Mouse (Mus musculus) naive thymus-derived CD4-positive, alpha-beta T cell, adult 2 months (primary cell): ENCODE data around the gene Gm4881.

Experiments used
- DNase-seq: peaks from one replicate; pipeline ENCODE4 v3.0.0-alpha.2; 2011; ENCODE audit warnings: low read depth

Gene Gm4881

DNA sequence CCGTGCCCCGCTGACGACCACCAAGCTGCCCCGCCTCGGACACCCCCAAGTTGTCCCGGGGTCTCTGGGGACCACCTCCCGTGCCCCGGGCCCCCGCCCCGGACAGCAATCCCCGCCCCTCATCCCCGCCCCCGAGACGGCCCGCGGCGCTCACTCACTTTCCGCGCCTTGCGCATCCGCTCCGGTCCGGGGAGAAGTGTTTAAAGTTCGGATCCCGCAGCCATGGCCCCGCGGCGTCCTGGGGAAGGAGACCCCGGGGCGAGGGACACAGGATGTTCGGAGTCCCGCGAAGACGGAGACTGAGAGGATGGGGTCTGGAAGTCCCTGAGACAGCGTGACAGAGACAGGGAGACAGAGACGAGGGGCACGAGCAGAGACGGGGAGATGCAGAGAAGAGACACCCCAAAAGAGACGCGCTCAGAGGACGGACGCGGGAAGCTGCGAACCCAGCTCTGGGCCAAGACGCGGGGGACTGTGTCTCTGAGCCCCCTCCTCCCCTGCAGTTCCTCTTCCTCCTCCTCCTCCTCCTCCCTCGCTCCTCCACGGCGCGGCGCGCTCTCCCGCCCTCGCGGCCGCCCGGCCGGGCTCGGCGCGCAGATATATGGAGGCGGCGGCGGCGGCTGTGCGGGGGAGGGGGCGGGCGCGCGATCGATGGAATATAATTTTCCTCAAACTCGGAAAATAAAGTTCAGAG lies at the start of gene Gm4881:
Gene Gm4881 (minus strand): TSS at position 238 of the 694 bp plus-strand sequence.
- DNase-seq: peak; percentile 55

DNA sequence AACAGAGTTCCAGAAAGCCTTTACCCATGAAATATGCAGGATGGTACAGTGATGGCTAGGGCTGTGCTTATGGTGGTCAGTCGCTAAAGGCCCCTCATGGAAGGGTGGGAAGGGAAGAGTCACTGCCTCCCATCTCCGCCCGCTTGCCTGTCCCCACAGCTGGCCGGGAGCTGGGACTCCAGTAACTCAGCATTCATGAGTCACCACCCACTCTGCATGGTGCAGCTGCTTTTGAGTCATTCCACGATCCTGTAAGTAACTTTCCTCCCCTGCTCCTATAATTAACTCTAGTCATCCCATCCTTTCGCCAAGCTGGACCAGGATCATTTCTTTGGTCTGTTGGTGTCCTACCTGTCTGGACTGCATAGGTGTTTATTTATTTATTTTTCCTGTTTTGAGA lies 48.8 kb upstream of the Gm4881 start:
- DNase-seq: no peak

DNA sequence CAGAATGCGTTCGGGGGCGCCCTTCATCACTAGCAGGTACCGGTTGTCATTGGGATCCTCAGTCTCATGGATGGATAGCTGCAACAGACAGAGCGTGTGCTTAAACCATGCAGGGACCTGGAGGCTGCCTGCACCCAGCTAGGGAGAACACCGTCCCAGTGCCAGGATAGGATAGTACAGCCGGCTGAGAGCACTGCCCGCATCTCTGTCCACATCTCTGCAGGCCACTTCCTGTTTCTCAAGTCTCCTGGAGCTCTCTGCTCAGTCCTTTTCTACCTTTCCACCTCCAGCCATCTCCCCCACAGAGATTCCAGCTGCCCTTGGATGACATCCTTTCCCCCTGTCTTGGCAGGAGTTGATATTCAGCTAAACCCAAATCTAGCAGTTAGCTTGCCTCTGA lies 46.2 kb upstream of the Gm4881 start:
- no peak for DNase-seq

DNA sequence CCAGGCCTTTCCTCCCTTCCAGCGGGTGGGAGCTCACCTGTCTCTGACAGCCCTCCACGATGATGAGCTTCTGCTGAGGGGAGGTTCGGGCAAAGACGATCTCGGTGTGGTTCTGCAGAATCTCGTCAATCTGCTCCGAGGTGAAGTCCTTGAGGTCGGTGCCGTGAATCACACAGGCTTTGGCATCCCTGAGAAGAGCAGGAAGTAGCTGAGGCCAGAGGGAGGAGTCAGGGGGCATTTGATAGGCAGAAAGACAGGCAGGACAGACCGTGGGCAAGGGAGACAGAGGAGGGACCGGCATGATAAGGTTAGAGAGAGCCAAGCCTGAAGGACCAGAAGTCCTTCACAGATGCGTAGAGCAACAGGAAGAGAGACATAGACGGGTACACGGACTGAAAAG lies 43.6 kb upstream of the Gm4881 start:
- DNase-seq: no peak

DNA sequence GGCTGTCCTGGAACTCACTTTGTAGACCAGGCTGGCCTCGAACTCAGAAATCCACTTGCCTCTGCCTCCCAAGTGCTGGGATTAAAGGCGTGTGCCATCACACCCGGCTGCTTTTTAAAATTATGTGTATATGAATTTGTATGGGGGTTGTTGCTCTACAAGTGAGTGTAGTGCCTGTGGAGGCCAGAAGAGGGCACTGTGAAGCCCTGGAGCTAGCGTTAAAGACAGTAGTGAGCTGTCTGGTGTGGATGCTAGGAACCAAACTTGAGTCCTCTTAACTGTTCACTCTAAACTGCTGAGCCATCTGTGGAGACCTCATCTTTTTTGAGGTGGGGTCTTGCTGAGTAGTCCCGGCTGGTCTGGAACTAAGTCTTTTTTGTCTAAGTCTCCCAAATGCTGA lies 41.5 kb upstream of the Gm4881 start:
- no peak for DNase-seq

DNA sequence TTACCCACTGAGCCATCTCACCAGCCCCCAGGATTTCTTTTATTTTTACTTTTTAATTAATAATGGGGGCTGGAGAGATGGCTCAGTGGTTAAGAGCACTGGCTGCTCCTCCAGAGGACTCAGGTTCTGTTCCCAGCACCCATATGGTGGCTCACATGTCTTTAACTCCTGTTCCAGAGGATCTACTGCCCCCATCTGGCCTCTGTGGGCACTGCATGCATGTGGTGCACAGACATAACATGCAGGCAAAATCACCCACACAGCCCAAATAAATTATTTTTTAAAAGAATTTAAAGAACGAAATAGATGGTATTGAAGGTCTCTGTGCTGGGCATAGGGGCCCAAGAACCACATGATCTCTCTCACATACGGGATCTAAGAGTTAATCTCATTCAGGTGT lies 40.0 kb upstream of the Gm4881 start:
- no peak for DNase-seq

DNA sequence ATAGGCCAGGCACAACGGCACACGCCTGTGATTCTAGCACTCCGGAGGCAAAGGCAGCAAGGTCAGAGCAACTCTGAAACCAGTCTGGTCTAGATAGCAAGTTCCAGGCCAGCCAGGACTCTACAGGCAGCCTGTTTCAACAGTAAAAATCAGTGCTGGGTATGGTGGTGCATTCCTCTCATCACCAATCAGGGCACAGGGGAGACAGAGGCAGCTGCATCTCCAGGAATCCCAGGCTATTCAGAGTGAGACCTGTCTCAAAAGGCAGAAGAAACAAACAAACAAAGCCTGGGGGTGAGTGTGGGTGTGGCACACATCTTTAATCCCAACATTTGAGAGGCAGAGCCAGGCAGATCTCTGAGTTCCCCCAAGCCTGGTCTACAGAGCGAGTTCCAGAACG lies 39.1 kb upstream of the Gm4881 start:
- no peak for DNase-seq

DNA sequence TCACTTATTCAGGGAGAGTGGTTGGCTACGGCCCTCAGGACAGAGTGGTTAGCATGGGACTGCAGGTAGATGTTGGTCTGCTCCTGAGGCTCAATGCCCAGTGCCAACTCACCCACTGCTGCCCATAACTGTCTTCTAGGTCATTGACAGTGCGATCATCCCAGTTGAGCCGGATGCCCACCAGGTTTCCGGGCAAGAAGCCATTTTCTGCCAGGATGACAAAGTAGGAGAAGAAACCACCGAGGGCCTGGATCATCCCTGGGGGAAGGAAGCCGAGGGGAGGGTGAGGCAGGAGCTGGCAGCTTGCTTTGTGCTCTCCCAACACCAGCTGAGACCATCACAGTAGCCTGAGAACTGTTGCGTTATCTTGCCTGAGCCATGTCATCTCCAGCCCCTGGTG lies 36.1 kb upstream of the Gm4881 start:
- no peak for DNase-seq

DNA sequence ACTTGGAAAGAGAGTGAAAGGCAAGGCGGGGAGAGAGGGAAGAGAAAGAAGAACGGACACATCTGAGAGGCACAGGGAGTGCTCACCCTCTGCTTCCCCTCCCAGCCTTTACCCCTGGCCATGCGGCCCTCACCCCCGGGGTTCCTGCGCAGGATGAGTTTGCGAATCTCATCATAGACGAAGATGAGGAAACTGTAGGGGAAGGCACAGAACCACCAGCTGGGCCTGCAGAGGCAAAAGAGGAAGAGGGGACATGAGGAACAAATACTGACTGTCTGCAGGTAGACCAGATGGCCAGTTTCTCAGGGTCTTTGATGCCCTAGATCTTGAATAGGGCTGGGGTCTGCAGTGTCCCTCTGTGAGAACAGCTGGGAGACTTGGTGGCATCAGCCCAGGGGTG lies 34.5 kb upstream of the Gm4881 start:
- no peak for DNase-seq

DNA sequence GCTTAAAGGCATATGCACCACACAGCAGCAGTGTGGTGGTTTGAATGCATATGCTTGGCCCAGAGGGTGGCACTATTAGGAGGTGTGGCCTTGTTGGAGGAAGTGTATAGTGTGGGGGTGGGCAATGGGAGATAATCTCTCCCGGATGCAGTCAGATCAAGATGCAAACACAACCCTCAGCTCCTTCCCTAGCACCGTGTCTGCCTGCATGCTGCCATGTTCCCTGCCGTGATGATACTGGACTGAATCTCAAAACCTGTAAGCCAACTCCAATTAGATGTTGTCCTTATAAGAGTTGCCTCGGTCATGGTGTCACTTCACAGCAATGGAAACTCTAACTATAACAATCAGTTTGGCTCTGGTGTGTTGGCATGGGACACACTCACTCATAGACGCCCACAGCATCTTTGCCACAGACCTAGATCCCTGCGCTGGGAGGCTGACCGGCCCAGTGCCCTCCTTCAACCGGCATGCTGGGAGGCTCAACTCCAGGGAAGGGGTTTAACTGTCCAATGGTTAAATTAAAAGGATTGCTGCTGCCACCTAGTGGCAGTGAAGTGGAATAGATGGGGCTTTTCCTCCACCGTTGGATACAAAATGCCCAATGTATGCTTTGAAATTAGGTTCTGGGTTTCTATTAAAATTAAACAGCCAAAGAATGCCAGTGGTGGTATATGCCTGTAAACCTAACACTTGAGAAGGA lies 30.8 kb upstream of the Gm4881 start:
- peak; percentile 81 for DNase-seq

DNA sequence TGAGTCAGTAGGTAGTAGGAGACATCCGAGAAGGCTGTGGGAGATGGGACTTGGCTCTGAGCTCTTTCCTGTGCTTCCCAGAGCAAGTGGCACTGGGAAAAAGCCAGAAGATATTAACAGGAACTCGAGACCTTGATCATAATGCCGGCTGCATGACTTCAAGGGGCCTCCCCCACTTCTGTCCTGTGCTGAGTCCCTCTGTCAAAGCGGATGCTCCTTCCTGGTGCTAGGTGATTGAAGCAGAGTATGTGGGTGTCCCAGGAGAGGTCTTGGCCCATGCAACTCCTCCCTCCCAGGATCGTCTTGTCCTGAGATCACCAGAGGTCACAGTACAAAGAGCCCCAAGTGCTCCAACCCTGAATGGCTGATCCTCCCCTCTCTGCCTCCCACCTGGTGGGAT lies 29.6 kb upstream of the Gm4881 start:
- DNase-seq: no peak

DNA sequence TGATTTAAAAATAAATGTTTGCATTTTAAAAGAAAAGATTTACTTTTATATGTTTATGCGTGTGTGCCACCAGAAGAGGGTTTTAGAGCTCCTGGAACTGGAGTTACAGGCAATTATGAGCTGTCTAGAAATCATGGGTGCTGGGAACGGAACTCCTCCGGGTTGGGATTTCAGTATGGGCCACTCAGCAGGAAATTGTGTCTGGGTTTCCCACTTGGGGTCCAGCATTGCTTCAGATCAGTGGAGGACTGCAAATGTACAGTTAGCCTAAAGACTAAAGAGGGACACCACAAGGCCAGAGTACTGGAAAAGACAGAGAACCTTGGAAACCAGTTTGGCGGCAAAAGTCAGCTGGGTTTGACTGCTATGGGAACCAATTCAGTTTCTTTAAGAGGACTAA lies 28.9 kb upstream of the Gm4881 start:
- DNase-seq: no peak

DNA sequence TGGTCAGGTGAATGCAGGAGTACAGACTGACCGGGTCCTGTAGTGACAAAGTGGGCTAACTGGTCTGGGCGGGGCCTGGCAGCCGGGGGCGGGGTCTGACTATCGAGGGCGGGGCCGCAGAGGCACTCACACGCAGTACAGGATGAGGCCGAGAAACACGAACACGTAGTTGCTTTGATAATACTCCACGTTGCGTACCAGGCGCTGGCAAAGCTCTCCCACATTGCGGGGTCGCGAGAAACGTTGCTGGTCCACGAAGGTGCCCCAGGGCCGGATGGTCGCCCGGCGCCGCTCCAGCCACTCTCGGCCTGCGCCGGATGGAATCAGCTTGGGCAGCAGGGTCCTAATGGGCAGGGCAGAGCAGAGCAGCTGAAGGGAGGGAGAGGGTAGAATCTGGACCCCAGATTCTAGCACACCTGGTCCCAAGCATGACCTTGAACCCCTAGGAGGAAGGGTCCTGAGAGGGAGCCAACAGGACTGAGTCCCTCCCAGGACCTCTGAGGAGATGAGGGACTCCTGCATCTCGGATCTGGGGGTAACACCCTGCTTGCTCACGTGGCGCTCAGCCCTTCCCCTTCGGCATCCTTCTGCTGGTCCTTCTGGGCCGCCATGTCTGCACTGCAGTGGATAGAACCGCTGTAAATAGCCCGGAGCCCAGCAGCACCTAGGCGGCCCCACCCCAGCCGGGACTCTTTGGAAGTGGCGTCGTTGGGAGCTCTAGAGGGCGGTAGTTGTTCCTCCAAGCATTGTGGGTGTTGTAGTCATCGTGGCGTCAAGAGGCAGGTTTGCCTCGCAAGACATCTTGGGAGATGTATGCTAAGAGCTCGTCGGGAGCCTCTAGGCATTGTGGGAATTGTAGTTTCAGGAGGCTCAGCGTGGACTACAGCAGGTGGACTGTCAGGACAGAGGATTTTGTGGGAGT lies 27.9 kb upstream of the Gm4881 start, which contains the start of gene Rabac1:
Gene Rabac1 (minus strand): TSS at position 783 of the 922 bp plus-strand sequence.
- DNase-seq: peak; percentile 94

DNA sequence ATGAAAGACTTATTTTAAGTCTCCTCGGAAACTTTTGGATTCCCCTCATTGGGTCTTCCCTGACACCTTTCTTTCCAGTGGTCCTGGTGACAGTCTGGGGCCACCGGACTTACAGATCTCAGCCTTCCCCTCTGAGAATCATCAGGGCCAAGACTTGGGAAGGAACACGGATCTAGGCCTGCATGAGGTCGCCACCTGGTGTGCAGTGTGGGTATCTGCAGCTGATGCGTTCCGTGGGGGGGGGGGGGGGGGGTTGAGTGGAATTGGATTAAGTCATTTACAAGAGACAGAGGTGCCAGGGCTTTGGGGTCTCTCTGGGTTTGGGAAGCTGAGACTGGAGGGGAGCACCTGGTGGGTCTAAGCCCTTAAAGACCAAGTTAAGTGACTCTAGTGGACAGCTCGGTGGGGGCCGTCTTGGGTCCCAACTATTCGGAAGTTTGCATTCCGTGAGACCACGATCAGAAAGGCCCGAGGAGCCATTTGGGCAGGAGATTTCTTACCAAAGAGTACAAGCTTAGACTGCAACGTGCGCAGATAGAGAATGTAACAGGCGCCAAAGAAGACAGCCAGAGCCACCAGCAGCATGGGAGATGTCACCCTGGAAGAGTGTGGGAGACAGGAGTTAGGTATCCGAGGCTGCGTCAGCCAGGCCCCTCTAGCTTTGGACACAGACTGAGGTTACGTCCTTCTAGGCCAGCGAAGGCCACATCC lies 27.1 kb upstream of the Gm4881 start:
- peak; percentile 81 for DNase-seq

DNA sequence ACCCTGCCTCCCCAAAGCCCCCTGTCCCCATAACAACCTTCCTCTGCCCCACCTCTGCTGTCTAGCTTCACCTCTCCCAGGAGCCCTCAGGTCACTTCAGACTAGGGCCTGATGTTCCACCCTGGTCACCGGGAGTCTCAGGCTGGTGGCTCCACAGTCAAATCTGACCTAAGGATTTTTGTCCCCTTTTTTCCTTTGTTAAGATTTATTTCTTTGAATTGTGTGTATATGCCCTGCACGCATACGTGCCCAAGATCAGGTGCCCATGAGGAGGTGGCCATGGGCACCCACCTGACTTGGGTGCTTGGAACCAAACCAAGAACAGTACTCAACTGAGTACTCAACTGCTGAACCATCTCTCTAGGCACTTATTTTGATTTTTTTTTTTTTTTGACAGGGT lies 26.0 kb upstream of the Gm4881 start:
- no peak for DNase-seq

DNA sequence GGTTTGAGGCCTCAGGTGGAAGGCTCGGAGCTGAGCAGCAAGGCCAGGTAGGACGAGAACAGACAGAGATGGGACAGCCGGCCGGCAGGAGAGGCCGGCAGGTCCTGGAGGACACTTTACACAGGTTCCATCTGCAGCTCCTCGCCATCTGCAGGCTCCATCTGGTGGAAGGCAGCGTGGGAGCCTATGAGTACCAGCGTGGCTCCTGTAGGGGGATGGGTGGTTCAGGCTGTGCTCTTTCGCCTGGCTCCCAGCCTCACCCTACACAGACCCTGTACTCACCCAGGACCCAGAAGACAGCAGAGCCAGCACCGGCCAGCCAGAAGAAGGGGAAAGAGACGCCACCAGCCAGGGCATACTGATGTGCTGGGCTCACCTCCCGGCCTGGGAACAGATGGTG lies 25.5 kb upstream of the Gm4881 start:
- no peak for DNase-seq

DNA sequence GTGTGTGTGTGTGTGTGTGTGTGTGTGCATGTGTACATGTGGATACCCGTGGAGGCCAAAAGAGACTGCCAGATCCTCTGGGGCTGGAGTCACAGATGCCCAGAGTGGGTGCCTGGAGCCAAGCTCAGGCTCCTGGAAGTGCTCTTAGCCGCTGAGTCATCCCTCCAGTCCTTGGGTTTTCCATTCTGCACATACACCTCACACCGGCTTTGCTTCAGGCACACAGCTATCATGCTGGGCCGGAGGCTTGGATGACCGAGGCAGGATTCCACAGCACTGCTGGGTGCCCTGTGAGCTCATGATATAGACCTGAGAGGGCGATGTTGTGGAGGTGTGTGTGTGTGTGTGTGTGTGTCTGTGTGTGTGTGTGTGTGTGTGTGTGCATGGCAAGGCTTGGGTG lies 24.2 kb upstream of the Gm4881 start:
- no peak for DNase-seq

DNA sequence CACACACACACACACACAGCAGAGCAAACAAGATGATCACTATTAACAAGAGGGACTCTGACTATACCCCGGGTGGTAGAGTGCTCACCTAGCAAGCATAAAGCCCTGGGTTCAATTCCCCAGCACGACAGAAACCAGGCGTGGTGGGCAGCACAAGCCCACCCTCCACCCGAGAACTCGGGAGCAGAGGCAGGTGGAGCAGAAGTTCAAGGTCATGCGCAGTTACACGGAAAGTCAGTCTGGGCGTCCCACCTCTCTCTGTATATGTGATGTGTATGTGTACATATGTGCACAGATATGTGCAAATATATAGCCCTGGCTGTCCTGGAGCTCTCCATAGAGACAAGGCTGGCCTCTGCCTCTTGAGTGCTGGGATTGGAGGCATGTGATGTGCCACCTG lies 23.7 kb upstream of the Gm4881 start:
- no peak for DNase-seq

DNA sequence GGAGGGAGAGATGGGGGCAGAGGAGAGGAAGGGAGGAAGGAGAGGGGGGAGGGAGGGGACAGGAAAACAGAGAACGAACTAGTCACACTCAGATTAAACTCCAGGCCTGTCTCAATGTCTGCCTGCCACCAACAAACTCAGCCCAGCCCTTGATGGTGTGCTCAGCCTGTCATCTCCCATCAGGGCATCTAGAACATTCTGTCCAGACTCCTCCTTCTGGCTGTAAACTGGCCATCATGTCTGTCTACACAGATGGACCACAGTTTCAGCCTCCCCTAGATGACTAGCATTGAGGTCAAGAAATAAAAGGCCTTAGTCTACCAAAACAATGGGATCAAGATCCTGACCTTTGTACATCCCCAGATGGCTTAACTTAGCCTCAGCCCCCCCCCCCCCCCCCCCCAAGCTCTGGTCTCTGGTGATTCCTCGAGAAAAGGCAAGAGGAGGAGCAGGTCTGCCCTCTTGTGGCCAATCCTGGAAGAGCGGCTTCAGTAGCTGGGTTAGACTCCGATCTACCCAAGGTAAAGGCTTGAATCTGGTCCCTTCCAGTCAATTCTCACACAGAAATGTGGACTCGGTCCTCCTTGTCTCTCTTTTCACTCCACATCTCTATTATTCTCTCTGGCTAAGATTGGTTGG lies 20.7 kb upstream of the Gm4881 start:
- peak; percentile 92 for DNase-seq

DNA sequence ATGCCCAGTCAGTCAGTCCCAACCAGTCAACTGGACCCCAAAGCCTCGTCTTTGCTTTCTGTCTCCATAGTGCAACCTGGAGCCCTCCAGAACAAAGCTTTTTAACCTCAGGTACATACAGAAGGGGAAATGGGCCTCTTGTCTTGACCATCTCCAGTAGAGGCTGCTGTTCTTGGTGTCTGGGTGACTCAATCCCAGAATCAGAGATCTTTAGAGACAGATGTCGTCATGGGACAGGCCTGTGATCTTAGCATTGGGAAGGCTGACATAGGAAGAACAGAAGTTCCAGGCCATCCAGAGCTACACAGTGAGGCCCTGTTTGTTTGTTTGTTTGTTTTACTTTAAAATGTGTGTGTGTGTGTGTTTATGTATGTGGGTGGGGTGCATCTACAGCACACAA lies 20.0 kb upstream of the Gm4881 start:
- DNase-seq: peak; percentile 12

DNA sequence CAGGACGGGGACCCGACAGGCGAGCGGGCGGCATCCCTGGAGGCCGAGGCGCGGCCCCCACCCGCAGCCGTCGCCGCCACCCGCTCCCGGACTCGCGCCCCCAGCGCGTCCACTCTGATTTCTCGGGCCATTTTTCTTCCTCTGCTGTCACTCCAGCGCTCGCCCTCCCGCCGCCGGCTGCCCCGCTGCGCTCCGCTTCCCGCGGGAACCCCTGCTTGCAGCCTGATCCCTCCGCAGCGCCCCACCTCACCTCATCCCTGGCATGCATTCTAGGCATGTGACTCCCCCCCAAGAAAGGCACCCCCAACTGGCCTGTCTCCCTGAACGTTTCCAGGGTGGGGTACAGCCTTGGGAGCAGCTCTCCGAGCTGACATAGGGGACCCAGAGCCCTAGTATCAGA lies 10.9 kb upstream of the Gm4881 start:
- DNase-seq: no peak

DNA sequence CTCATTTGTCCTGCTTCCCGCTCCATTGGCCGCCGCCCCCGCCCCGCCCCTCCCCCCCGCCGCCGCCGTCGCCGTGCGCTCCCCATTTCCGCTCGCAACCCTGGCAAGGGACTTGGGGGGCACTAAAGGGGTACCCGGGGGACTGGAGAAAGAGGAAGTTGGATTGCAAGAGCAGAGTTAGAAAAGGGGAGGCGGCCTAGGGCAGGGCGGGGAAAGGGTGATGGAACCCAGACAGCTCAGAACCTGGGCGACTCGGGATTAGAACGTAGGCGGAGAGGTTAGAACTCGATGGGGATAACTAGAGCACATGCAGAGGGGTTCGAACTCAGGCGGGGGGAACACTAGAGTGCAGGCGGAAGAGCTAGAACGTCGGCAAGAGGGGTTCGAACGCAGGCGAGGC lies 10.2 kb upstream of the Gm4881 start:
- DNase-seq: peak; percentile 48
